Mouse (Mus musculus) hindbrain, embryonic 14.5 days (tissue): ENCODE results near the gene Rpl41. TPM values are rescaled to one million over a fixed set of nuclear protein-coding genes. Genes with fewer than 3 reads are reported as not detected.
A peak's percentile ranks its signal among the peaks of the same experiment; 100 is the strongest.

Experiments
- ATAC-seq: fragments of 200-750 bp; cut with Nextera tagmentation; 2 replicates; pipeline ENCODE4 v1.8.0; 2017; ENCODE audit warnings: moderate number of reproducible peaks, mild to moderate bottlenecking, moderate TSS enrichment, moderate library complexity; ENCODE audit not compliant: low FRiP score
- DNase-seq: peaks from one replicate; pipeline ENCODE4 v3.0.0-alpha.2; 2015; ENCODE audit warnings: low spot score
- H3K27ac ChIP-seq: fragments of 300-500 bp; sonication (generic); 2 replicates; pipeline ENCODE4 v1.5.1; 2014; ENCODE audit warnings: mild to moderate bottlenecking, moderate library complexity
- H3K27me3 ChIP-seq: fragments of 300-500 bp; sonication (generic); 2 replicates; pipeline ENCODE4 v1.6.1; 2014; ENCODE audit warnings: mild to moderate bottlenecking, low read length, mixed read lengths; ENCODE audit not compliant: control insufficient read depth, insufficient read depth
- H3K36me3 ChIP-seq: fragments of 300-500 bp; sonication (generic); replicated peaks from 2 replicates; pipeline ENCODE4 v1.6.1; 2014; ENCODE audit not compliant: control insufficient read depth, insufficient read depth
- H3K4me1 ChIP-seq: fragments of 300-500 bp; sonication (generic); replicated peaks from 2 replicates; pipeline ENCODE4 v1.6.1; 2014; ENCODE audit warnings: antibody characterized with exemption, low read length, mixed read lengths; ENCODE audit not compliant: control insufficient read depth, insufficient read depth
- H3K4me2 ChIP-seq: fragments of 300-500 bp; sonication (generic); replicated peaks from 2 replicates; pipeline ENCODE4 v1.6.1; 2014; ENCODE audit warnings: mild to moderate bottlenecking, moderate library complexity
- H3K4me3 ChIP-seq: fragments of 300-500 bp; sonication (generic); replicated peaks from 2 replicates; pipeline ENCODE4 v1.5.1; 2014; ENCODE audit warnings: mild to moderate bottlenecking, low read length
- H3K9ac ChIP-seq: fragments of 300-500 bp; sonication (generic); 2 replicates; pipeline ENCODE4 v1.6.1; 2014
- H3K9me3 ChIP-seq: fragments of 300-500 bp; sonication (generic); 2 replicates; pipeline ENCODE4 v1.6.1; 2016; ENCODE audit warnings: low read length; ENCODE audit not compliant: control insufficient read depth
- WGBS: fragments of 180-500 bp; shearing (Covaris S2); extraction: QIAGEN DNeasy Blood & Tissue Kit; methylation state at CpG from one replicate; pipeline ENCODE4 v1.1.7; 2014; 5-methylcytosine and 5-hydroxymethylcytosine counted together
- polyA plus RNA-seq: library from polyadenylated mRNA; unstranded; fragments of >200 nt; fragmentation: Nextera tagmentation; extraction: Ambion mirVana; gene quantifications from 2 replicates; pipeline ENCODE4 v1.2.1, GENCODE M21; 2014

The Rpl41 gene
- 2,254 and 2,846 TPM in 2 replicates for polyA plus RNA-seq

DNA sequence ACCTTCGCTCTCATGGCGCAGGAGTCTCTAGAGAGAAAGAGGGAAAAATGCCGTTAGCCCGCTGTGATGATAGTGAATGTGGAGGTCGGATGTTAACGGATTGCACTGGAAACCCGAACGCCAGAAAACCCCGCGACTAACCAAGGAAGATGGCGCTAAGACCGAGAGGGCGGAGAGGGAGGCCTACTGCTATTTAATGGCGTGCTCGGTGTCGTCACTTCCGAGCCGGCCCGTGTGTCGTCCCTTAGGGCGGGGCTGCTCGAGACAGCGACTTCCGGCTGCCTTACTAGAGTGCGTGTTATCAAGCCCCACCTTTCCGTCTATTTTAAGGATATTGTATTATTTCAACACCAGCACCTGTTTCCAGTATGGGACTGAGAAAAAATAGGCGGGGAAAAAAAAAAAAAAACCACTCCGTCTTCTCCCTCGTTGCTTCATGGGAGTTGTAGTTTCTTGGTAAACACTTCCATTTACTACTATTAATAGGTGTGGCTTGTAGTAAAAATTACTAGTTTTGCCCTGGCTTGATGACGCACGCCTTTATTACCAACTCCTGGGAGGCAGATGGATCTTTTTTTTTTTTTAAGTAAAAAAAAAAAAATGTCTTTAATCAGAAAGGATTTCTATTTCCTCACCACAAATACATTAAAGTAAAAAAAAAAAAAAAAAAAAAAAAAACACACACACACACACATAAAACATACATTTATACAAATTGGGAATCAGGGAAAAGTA lies at the start of gene Rpl41:
Gene Rpl41 (minus strand): TSS at position 359 of the 735 bp plus-strand sequence.
- Histone ChIP-seq H3K9ac (peak within 1 kb of the TSS; percentile 94), H3K4me2 (peak within 1 kb of the TSS; percentile 82), H3K4me3 (peak within 1 kb of the TSS; percentile 82), H3K27ac (peak within 1 kb of the TSS; percentile 98), H3K9me3 (no peaks in the 10 kb centered on the region), H3K27me3 (no peaks in the 10 kb centered on the region), H3K36me3 (peaks cover 14% of the 10 kb centered on the region), H3K4me1 (peaks cover 11% of the 10 kb centered on the region)
- DNase-seq, result peak; percentile 95
- under 1% methylated on average over 31 of the region's 31 CpGs for WGBS
- ATAC-seq, result peak; percentile 90

DNA sequence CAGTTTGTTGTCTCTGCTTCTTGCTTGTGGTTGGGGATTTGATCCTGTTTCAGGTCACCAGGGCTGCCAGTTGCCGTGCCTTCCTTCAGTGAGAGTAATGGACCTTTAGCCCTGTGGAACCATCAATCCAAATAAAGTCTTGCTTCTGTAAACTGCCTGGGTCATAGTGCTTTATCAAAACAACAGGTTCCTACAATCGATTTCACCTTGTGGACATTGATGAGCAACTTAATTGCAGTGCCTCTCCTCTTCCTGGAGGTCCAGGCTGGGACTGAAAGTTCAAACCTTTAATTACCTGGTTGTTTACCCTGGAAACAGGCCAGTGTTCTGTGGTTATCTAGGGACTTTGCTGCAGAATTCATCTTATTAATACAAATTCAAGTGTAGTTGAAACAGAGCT lies 49.4 kb upstream of the Rpl41 start:
- no peak overlapping the region for H3K4me3 ChIP-seq
- WGBS, result 86% methylated on average over 2 of the region's 2 CpGs
- H3K4me2 ChIP-seq, result no peak overlapping the region
- ATAC-seq, result no peak
- H3K27me3 ChIP-seq, result no peaks in the 10 kb centered on the region
- no peak overlapping the region for H3K27ac ChIP-seq
- no peaks in the 10 kb centered on the region for H3K4me1 ChIP-seq
- H3K9me3 ChIP-seq, result no peaks in the 10 kb centered on the region
- DNase-seq, result no peak
- H3K36me3 ChIP-seq, result no peaks in the 10 kb centered on the region
- H3K9ac ChIP-seq, result no peak overlapping the region

DNA sequence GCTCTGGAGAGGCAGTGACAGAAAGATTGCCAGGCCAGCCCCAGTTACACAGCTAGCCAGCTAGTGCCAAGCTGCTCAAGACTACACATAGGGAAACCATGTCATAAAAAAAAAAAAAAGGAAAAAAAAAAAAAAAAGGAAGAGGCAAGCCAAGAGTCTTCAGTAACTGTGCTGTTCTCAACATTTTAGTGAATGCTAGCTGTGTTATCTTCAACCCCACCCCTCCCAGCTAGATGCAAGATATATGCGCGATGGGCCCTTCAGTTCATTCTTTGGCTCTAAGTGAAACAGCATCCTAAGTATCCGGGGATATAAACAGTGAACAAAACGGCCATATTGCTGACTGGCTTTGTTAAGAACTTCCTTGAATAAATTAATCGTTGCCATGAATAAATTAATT lies 43.7 kb upstream of the Rpl41 start:
- Histone ChIP-seq H3K4me1 (peaks cover 7% of the 10 kb centered on the region; the same call in 1 of the 2 replicates), H3K27ac (no peak overlapping the region), H3K4me2 (no peak overlapping the region), H3K27me3 (peaks cover 26% of the 10 kb centered on the region), H3K9ac (no peak overlapping the region), H3K4me3 (no peak overlapping the region), H3K36me3 (no peaks in the 10 kb centered on the region), H3K9me3 (no peaks in the 10 kb centered on the region)
- no peak for ATAC-seq
- DNase-seq, result no peak
- WGBS, result 67% methylated on average over 5 of the region's 5 CpGs

GRCm38 (mm10) chr10:128591436-128591835 lies 42.3 kb upstream of the Rpl41 start:
- ATAC-seq (no peak), DNase-seq (no peak)
- Histone ChIP-seq H3K9me3 (no peaks in the 10 kb centered on the region), H3K4me3 (no peak overlapping the region), H3K27ac (no peak overlapping the region), H3K36me3 (no peaks in the 10 kb centered on the region), H3K9ac (no peak overlapping the region), H3K4me1 (peaks cover 7% of the 10 kb centered on the region; the same call in 1 of the 2 replicates), H3K27me3 (peaks cover 39% of the 10 kb centered on the region), H3K4me2 (no peak overlapping the region)
- WGBS, result 89% methylated on average over 6 of the region's 6 CpGs

DNA sequence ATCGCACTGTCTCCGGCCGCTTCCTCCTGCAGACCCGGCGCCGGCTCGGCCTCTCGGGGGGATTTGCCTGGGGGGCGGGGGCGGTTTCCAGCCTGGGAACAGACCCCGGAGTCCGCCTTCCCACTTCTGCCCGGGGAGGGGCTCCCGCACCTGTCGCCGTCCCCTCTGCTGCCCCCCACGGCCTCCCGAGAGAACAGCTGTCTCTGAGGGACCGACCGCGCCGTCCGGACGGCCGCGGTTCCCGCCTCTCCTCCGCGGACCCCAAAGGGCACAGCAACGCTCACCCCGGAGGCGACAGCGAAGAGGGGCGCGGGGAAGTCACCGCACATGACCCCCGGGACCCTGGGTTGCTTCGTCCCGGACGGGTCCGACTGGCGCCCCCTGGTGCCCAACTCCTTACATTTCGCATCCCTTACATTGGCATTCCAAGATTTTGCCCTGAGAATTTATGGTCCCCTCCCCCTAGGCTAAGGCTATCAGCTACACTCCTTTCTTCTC lies 41.1 kb upstream of the Rpl41 start:
- no peaks in the 10 kb centered on the region for H3K9me3 ChIP-seq
- H3K4me2 ChIP-seq, result peak overlapping the region; percentile 99
- H3K27ac ChIP-seq, result no peak overlapping the region
- H3K4me1 ChIP-seq, result peaks cover 7% of the 10 kb centered on the region; the same call in 1 of the 2 replicates
- H3K27me3 ChIP-seq, result peaks cover 49% of the 10 kb centered on the region
- peak overlapping the region; percentile 55 for H3K9ac ChIP-seq
- under 1% methylated on average over 42 of the region's 43 CpGs for WGBS
- H3K4me3 ChIP-seq, result peak overlapping the region; percentile 64
- peak; percentile 73 for DNase-seq
- no peaks in the 10 kb centered on the region for H3K36me3 ChIP-seq
- peak; percentile 62 for ATAC-seq

- DNase-seq (peak; percentile 32), ATAC-seq (peak; percentile 28; the same call in 1 of the 2 replicates)
- Histone ChIP-seq H3K4me1 (peaks cover 7% of the 10 kb centered on the region; the same call in 1 of the 2 replicates), H3K36me3 (no peaks in the 10 kb centered on the region), H3K4me3 (peak within 1 kb of the TSS; percentile 64), H3K27me3 (peaks cover 49% of the 10 kb centered on the region), H3K4me2 (peak within 1 kb of the TSS; percentile 99), H3K27ac (no peak within 1 kb of the TSS), H3K9me3 (no peaks in the 10 kb centered on the region), H3K9ac (peak within 1 kb of the TSS; percentile 55)
- under 1% methylated on average over 35 of the region's 43 CpGs for WGBS
These were observed 40.5 kb upstream of the Rpl41 start, which contains the start of gene Erbb3 for GRCm38 (mm10) chr10:128589464-128590192. TSS of gene Erbb3 (minus strand) at chr10:128589652.

- no peak overlapping the region for H3K27ac ChIP-seq
- no peak for ATAC-seq
These were observed 39.8 kb upstream of the Rpl41 start for GRCm38 (mm10) chr10:128588775-128589463.

DNA sequence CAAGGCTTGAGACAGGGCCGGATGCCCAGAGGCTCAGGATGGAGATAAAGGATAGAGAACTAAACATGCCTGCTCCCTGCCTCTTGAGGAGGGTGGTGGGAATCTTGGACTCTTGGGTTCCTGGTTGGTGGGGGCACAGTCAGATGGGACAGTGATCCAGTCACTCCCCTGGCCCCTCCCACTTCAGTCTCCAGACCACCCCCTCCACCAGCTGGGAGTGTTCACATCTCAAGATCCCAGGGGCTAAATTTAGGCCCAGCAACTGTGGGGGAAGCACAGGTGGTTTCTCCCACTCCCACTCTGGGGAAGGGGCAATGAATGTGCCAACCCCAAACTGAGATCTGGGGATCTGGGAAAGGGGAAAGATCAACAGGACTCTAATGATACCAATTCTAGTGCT lies 39.0 kb upstream of the Rpl41 start:
- Histone ChIP-seq H3K36me3 (no peaks in the 10 kb centered on the region), H3K27me3 (peaks cover 52% of the 10 kb centered on the region), H3K9ac (no peak overlapping the region), H3K9me3 (no peaks in the 10 kb centered on the region), H3K4me1 (peaks cover 7% of the 10 kb centered on the region; the same call in 1 of the 2 replicates), H3K4me2 (no peak overlapping the region), H3K4me3 (no peak overlapping the region), H3K27ac (no peak overlapping the region)
- 54% methylated on average over 1 of the region's 1 CpGs for WGBS
- ATAC-seq (no peak), DNase-seq (no peak)

More at GRCm38 (mm10) chr10:128588775-128589463, 39.8 kb upstream of the Rpl41 start:
- no peaks in the 10 kb centered on the region for H3K9me3 ChIP-seq
- peak overlapping the region; percentile 99 for H3K4me2 ChIP-seq
- WGBS, result 1% methylated on average over 23 of the region's 23 CpGs
- peaks cover 7% of the 10 kb centered on the region; the same call in 1 of the 2 replicates for H3K4me1 ChIP-seq
- H3K27me3 ChIP-seq, result peaks cover 52% of the 10 kb centered on the region
- DNase-seq, result no peak
- peak overlapping the region; percentile 64 for H3K4me3 ChIP-seq
- H3K36me3 ChIP-seq, result no peaks in the 10 kb centered on the region
- H3K9ac ChIP-seq, result peak overlapping the region; percentile 55
